Mouse (Mus musculus) brown adipose tissue, adult 24 weeks (tissue): ENCODE measurements at regions not wholly inside any gene's neighbourhood (a gene's known extent, or its start where the extent isn't known, plus 50 kb on each side); places are given as distances from the start of the nearest gene placed in this dataset.

Source experiments
- H3K27ac ChIP-seq: fragments of 200-500 bp; replicated peaks from 2 replicates; pipeline ENCODE4 v1.5.1; 2012; ENCODE audit warnings: low read depth, mild to moderate bottlenecking, low read length
- H3K4me1 ChIP-seq: fragments of 200-500 bp; 2 replicates; pipeline ENCODE4 v1.6.1; 2012; ENCODE audit warnings: low read length, mixed read lengths; ENCODE audit not compliant: control insufficient read depth, insufficient read depth, insufficient read length
- H3K4me3 ChIP-seq: fragments of 200-500 bp; 2 replicates; pipeline ENCODE4 v1.5.1; 2012; ENCODE audit warnings: low read depth, mild to moderate bottlenecking, low read length, moderate library complexity; ENCODE audit not compliant: insufficient read depth

GRCm38 (mm10) chr8:115830012-115830662 lies 122.5 kb upstream of the Maf start:
- Histone ChIP-seq H3K4me1 (no peaks in the 10 kb centered on the region), H3K27ac (no peak overlapping the region), H3K4me3 (no peak overlapping the region)

DNA sequence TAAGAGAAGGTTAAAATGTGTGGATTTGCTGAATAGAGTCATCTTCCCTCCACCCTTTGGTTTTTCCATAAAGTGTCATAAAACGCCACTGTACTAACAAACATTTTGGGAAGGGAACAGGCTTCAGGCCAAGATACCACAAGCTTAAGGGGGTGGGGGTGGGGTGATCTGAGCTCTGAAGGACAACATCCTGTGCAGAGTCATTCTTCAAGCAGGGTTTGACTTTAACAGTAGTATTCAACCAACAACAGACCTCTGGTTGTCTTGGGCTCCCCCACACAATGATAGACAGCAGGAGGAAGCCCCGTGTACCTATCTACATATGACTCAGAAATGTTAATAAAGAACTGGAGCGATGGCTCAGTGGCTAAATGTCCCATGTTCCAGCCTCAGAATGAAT lies 118.9 kb upstream of the Maf start:
- H3K27ac ChIP-seq, result no peak overlapping the region
- H3K4me3 ChIP-seq, result no peak overlapping the region
- H3K4me1 ChIP-seq, result no peaks in the 10 kb centered on the region

DNA sequence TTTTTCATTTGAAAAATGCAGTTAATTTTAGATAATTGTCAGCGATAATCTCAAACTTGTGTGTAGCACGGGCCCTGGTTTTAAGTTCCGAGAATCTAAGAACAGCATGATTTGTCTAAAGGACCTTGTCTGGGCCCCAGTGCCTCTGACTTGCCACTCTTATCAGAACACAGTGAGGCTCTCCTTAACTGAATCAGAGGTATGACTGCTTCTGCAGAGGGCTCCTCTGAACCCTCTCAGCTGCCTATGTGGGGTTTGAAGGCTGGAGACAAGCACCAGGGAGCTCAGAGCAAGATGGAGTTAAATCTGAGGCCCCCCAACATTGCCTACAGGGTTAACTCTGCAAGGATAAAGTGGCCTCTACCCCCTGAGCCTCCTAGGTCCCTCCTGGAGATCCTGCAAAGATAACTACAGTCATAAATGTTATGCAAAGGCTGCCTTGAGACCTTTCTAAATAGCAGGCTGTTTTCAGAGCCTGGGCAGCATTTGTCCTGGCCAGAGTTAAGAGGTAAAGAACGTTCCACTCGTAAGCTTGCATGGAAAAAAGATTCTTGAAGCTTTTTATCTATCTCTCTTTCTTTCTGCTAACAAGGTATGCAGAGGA lies 118.4 kb upstream of the Maf start:
- H3K27ac ChIP-seq, result no peak overlapping the region
- no peaks in the 10 kb centered on the region for H3K4me1 ChIP-seq
- H3K4me3 ChIP-seq, result no peak overlapping the region

- H3K4me1 ChIP-seq, result no peaks in the 10 kb centered on the region
- H3K4me3 ChIP-seq, result no peak overlapping the region
- H3K27ac ChIP-seq, result no peak overlapping the region
These were observed 116.8 kb upstream of the Maf start for GRCm38 (mm10) chr8:115824478-115824785.

- Histone ChIP-seq H3K4me3 (no peak overlapping the region), H3K4me1 (no peaks in the 10 kb centered on the region), H3K27ac (no peak overlapping the region)
These were observed 116.3 kb upstream of the Maf start for GRCm38 (mm10) chr8:115823673-115824477.

DNA sequence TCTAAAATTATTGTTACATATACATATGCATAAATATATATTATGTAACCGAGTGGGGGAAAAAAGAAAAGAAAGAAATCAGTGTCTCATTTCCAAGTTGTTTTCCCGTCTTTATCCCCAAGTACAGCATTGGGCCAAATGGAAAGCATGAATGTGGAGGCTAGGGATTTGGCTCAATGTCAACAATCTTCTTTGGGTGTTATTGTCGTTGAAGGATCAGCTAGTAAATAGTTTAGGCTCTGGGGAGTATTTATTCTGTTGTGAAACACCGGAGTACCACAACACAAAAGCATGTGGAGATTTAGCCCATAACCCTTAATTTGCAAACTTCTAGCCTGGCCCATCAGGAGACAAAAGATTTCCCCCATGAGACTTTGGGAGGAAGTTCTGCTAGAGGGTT lies 105.8 kb upstream of the Maf start:
- no peaks in the 10 kb centered on the region for H3K4me1 ChIP-seq
- H3K4me3 ChIP-seq, result no peak overlapping the region
- no peak overlapping the region for H3K27ac ChIP-seq

DNA sequence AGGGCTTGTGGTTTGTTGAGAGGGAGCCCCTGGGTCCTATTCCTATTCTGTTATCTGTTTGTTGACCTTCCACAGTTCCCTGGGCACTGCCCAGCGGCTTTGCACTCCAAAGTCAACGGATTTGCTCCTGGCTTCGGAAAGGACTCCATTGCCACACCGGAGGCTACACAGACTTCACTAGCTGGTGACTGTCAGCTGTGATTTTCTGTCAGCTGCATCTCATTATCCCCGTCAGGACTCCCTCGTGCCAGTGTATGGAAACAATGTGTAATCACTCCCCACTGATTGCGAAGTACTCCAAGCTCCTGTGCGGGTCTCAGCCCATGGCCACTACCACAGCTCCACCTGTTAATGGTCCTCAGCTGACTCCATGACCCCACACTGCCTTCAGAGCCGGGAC lies 99.0 kb upstream of the Maf start:
- Histone ChIP-seq H3K4me1 (no peaks in the 10 kb centered on the region), H3K4me3 (no peak overlapping the region), H3K27ac (no peak overlapping the region)

GRCm38 (mm10) chr8:115806139-115806538 lies 98.5 kb upstream of the Maf start:
- Histone ChIP-seq H3K4me3 (no peak overlapping the region), H3K4me1 (no peaks in the 10 kb centered on the region), H3K27ac (no peak overlapping the region)

GRCm38 (mm10) chr8:115793587-115793986 lies 86.0 kb upstream of the Maf start:
- Histone ChIP-seq H3K4me3 (no peak overlapping the region), H3K27ac (no peak overlapping the region), H3K4me1 (no peaks in the 10 kb centered on the region; the same call in 1 of the 2 replicates)

GRCm38 (mm10) chr8:115788421-115788820 lies 80.8 kb upstream of the Maf start:
- H3K4me1 ChIP-seq, result no peaks in the 10 kb centered on the region; the same call in 1 of the 2 replicates
- H3K27ac ChIP-seq, result no peak overlapping the region
- H3K4me3 ChIP-seq, result no peak overlapping the region

- Histone ChIP-seq H3K4me1 (no peaks in the 10 kb centered on the region; the same call in 1 of the 2 replicates), H3K27ac (no peak overlapping the region), H3K4me3 (no peak overlapping the region)
These were observed 78.6 kb upstream of the Maf start for GRCm38 (mm10) chr8:115786185-115786584.

DNA sequence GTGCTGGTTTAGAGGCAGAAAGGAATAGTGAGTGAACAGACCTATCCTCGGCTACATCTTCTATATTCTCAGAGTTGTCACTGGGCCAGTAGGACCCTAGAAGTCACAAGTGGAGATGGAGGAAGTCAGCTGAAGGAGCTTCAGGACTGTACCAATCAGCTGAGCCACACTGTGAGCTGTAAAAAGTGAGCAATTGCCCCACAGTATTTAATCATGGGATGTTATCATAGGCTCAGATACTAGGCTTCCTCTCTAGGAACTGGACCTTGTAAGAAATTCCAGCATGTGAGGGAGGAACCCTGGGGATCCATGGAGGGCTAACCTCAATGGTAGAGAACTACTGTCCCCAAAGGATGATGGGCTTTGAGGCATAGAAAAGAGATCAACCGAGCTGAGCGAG lies 78.2 kb upstream of the Maf start:
- H3K4me1 ChIP-seq, result no peaks in the 10 kb centered on the region; the same call in 1 of the 2 replicates
- H3K4me3 ChIP-seq, result no peak overlapping the region
- H3K27ac ChIP-seq, result no peak overlapping the region

DNA sequence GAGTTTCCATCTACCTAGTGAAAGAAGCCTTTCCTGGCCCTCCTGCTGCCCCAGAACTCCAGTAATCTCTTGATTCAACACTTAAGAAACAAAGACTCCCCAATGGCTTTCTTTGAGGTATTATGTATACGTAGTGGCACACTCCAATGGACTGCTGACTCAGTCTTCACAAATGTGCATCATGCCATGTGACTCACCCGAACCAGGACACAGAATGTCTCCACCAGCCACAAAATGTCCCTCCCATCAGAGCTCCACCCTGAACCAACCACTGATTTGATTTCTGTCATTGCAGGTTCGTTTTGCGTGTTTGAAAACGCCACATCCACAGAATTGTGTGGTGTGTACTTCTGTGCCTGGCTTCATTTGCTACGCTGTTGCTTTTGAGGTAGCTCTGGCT lies 75.8 kb upstream of the Maf start:
- Histone ChIP-seq H3K27ac (no peak overlapping the region), H3K4me1 (no peaks in the 10 kb centered on the region), H3K4me3 (no peak overlapping the region)

- Histone ChIP-seq H3K27ac (no peak overlapping the region), H3K4me1 (no peaks in the 10 kb centered on the region), H3K4me3 (no peak overlapping the region)
These were observed 70.8 kb upstream of the Maf start for GRCm38 (mm10) chr8:115778433-115778832.

DNA sequence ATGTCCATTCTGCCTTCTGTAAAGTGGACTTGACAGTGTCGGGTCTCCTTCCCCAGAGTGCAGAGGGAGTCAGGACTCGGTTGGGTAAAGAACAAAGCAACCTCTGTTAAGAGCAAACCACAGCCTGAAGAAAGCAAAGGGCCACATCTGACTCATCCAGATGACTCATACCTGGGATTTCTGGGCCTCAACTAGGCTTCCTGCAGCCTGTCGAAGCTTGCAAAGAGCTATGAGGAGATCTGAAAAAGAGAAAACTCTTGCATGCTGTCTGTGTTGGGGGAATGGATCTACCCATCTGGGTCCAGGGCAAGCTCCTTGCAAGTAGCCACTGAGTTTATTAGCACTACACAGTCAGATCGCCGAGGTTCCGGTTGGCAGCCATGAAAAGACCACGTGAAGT lies 63.5 kb upstream of the Maf start:
- Histone ChIP-seq H3K4me1 (no peaks in the 10 kb centered on the region), H3K27ac (no peak overlapping the region), H3K4me3 (no peak overlapping the region)

DNA sequence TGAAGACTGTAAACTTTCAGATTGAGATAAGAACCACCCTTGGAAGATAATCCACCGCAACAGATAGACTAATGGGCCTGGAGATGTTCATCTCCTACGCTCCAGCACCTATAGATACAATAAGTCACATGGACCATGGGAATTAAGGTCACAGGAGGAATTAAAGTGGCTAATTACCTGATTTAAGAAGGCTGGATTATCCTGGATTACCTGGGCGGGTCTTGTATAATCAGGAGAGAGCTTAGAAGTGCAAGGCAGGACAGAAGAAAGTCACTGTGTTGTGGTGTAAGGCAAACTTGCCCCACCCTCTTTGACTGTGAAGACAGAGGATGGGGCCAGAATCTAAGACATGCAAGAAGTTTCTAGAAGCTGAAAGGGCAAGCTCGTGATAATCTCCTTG lies 61.0 kb upstream of the Maf start:
- Histone ChIP-seq H3K4me1 (no peaks in the 10 kb centered on the region), H3K4me3 (no peak overlapping the region), H3K27ac (no peak overlapping the region)
